Mouse (Mus musculus) ES-Bruce4 (cell line): Measurements from ENCODE around the gene Kalrn. TPM values are rescaled to one million over a fixed set of nuclear protein-coding genes. Genes with fewer than 3 reads are reported as not detected.

Source experiments
- H3K27ac ChIP-seq: 2 replicates; pipeline ENCODE4 v1.5.1; 2012; ENCODE audit warnings: low read length, inconsistent platforms; ENCODE audit not compliant: insufficient read depth
- H3K27me3 ChIP-seq: 2 replicates; pipeline ENCODE4 v1.6.1; 2012; ENCODE audit warnings: mild to moderate bottlenecking, low read length, inconsistent platforms; ENCODE audit not compliant: control insufficient read depth, poor library complexity, insufficient read depth, severe bottlenecking
- H3K36me3 ChIP-seq: 2 replicates; pipeline ENCODE4 v1.6.1; 2012; ENCODE audit warnings: inconsistent platforms, mild to moderate bottlenecking, low read length, moderate library complexity; ENCODE audit not compliant: control insufficient read depth, poor library complexity, insufficient read depth, severe bottlenecking
- H3K4me1 ChIP-seq: one replicate; pipeline ENCODE4 v1.8.1; 2011; ENCODE audit warnings: low read length; ENCODE audit not compliant: control insufficient read depth, insufficient read depth
- H3K4me3 ChIP-seq: 2 replicates; pipeline ENCODE4 v1.5.1; 2011; ENCODE audit warnings: low read depth, mild to moderate bottlenecking, low read length
- H3K9ac ChIP-seq: 2 replicates; pipeline ENCODE4 v1.6.1; 2012; ENCODE audit warnings: low read depth, mild to moderate bottlenecking, inconsistent platforms; ENCODE audit not compliant: poor library complexity, severe bottlenecking
- H3K9me3 ChIP-seq: replicated peaks from 2 replicates; pipeline ENCODE4 v1.6.1; 2012; ENCODE audit warnings: mild to moderate bottlenecking, low read length, inconsistent platforms; ENCODE audit not compliant: control insufficient read depth, poor library complexity, insufficient read depth, severe bottlenecking
- CTCF ChIP-seq: IDR thresholded peaks from one replicate; pipeline ENCODE4 v1.8.1; 2011; ENCODE audit warnings: low read depth, low read length
- EP300 ChIP-seq: IDR thresholded peaks from 2 replicates; pipeline ENCODE4 v1.6.1; 2011; ENCODE audit warnings: low read depth, low read length; ENCODE audit not compliant: insufficient read depth
- POLR2A ChIP-seq: IDR thresholded peaks from one replicate; pipeline ENCODE4 v1.8.1; 2011; ENCODE audit warnings: low read length; ENCODE audit not compliant: insufficient read depth
- polyA plus RNA-seq: library from polyadenylated mRNA; stranded (reverse); fragments of >200 nt; gene quantifications from 2 replicates; pipeline ENCODE4 v1.2.4, GENCODE M21; 2011; ENCODE audit warnings: low read depth; ENCODE audit not compliant: missing spikeins, insufficient read depth, insufficient read length

Kalrn gene
- polyA plus RNA-seq, 1 experiment = 8.2 TPM

DNA sequence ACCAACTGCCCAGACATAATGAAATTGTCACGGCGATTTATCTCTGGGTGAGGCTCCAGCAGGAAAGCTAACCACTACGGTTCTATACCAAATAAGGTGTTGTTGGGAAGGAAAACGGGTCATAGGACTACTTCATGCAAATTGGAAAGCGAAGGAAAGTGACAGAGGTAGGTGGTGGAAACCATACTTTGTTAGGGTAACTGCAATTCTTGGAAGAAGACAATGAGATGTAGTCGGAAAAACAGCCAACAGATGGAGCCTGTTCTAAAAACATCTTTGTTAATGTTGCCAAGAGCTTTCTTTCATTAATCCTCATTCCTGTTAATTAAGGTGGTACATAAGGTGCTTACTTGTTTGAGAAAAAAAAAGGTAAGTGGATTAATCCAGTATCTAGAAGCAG, 533.1 kb downstream of the Kalrn start:
- Histone ChIP-seq H3K36me3 (no peaks in the 10 kb centered on the region), H3K9ac (no peak overlapping the region), H3K4me3 (no peak overlapping the region), H3K27ac (no peak overlapping the region), H3K9me3 (no peaks in the 10 kb centered on the region), H3K4me1 (no peaks in the 10 kb centered on the region), H3K27me3 (no peaks in the 10 kb centered on the region)
- TF ChIP-seq EP300 (no peak), CTCF (no peak), POLR2A (no peak)

DNA sequence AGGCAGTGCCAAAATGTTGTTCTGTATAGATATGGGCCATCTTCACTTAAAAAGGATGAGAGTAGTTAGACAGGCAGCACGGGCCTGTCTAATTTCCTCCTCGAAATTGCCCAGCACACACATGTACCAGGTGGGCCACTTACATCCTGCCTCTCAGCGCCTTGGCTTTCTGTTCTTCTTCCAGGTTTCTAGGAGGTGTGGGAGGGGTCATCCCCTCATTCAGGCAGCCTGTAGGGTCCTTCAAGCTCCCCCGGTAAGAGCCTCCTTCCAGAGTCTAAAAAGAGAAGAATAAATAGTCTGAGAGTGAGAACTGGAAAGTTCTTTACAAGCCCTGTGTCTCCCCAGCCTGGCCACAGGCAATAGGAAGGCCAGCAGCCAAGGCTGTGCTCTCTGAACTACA, 533.6 kb downstream of the Kalrn start:
- TF ChIP-seq POLR2A (no peak), EP300 (no peak), CTCF (no peak)
- Histone ChIP-seq H3K9me3 (no peaks in the 10 kb centered on the region), H3K36me3 (no peaks in the 10 kb centered on the region), H3K4me1 (no peaks in the 10 kb centered on the region), H3K27me3 (no peaks in the 10 kb centered on the region), H3K4me3 (no peak overlapping the region), H3K9ac (no peak overlapping the region), H3K27ac (no peak overlapping the region)

DNA sequence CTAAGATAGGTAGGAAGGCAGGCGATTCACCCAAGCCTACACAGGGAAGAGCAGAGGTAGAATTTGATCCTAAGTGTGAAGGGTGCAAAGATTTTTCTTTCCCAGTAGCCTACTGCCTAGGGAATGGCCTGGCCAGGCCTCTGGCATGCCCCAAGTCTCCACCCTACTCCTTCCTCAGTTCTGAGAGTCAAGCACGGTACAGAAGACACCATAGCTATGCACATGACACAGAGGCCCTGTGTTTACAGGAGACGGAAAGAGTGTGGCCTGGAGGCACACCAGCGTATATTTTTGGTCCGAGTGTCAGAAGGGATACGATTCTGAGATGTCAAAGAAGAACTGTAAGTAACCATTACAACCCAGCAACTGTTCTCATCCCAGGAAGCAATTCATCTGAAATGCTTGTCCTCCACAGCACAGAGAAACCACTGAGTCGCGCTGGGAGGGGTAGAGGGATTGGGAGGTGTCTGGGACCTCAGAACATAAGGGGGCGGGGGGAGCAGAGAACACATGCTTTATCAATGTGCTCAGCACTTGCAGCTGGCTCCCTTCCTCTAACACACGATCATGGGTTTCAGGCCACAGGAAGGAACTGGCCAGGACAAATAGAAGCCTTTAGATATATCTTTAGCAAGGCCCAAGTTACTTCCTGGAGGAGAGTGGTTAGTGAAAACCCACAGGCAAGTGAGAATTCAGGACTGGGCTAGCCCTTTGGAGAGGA, 536.8 kb downstream of the Kalrn start:
- Histone ChIP-seq H3K27me3 (no peaks in the 10 kb centered on the region), H3K36me3 (no peaks in the 10 kb centered on the region), H3K4me3 (no peak overlapping the region), H3K27ac (no peak overlapping the region), H3K9ac (no peak overlapping the region), H3K9me3 (no peaks in the 10 kb centered on the region), H3K4me1 (no peaks in the 10 kb centered on the region)
- no peak for TF ChIP-seq CTCF

DNA sequence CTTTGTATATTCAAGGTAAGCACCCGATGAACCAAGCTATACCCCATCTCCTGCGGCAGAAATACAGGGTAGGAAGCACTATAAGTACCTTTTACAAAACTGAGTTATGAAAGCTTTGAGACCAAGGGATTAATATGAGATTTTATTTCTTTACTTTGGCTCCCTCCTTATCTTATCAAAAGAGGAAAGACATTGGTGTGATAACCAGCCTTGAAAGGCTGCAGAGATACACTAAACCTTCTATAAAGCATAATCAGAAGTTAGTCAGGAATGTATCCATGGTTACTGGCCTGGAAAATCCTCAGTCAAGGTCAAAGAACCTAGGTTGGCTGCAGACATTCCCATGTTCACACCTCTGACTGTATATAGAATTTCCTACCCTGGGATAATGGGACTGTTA, 537.6 kb downstream of the Kalrn start:
- Histone ChIP-seq H3K27ac (no peak overlapping the region), H3K9ac (no peak overlapping the region), H3K4me1 (no peaks in the 10 kb centered on the region), H3K36me3 (no peaks in the 10 kb centered on the region), H3K27me3 (no peaks in the 10 kb centered on the region), H3K4me3 (no peak overlapping the region), H3K9me3 (no peaks in the 10 kb centered on the region)
- TF ChIP-seq CTCF (no peak), POLR2A (no peak), EP300 (no peak)

DNA sequence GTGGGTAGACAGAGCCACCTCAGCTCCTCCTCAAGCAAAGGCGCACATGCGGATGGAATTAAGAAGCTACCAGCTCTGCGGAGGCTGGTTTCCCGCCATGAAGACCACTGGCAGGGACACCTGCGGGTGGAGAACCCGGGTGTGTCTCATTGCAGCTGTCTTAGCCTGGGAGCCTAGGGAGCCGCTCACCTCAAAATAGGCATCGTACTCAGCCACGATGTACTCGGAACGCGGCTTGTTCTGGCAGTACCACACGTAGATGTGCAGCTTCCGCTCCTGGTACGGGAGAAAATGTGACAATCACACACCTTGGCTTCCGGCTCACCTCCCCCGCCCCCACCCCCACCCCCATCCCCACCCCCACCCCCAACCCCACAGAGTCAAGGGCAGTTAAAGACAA, 539.1 kb downstream of the Kalrn start:
- TF ChIP-seq POLR2A (no peak), CTCF (no peak), EP300 (no peak)
- Histone ChIP-seq H3K9me3 (no peaks in the 10 kb centered on the region), H3K9ac (no peak overlapping the region), H3K36me3 (no peaks in the 10 kb centered on the region), H3K4me1 (no peaks in the 10 kb centered on the region), H3K4me3 (no peak overlapping the region), H3K27ac (no peak overlapping the region), H3K27me3 (no peaks in the 10 kb centered on the region)

DNA sequence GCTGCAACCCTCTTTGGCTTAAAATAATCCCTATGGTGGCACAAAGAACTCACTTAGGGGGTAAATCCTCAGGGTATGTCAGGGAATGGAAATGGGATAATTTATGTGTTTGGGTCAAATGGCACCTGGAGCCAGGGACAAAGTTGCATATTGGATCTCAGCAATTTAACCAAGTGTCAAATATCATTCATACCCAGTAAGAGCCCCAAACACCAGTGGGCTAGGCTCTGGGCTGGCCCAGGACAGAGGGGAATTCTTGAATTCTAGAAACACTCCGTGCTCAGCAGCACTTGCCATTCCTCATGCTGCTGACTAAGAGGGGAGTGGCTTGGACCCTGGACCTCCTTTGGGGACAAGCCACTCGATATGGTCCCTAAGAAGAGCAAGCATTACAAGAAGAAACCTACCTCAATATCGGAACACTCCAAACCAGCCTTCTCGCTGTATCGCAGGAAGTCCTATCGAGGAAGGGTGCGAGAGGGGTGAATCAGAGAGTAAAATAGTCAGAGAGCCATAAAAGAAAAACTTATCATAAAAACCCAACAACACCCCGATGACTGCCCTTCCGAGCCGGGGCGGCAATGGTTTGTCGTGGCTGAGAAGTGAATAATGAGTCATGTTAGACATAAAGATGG, 541.2 kb downstream of the Kalrn start:
- no peak for TF ChIP-seq POLR2A
- no peak for TF ChIP-seq CTCF
- TF ChIP-seq EP300 = no peak
- Histone ChIP-seq H3K4me1 (no peaks in the 10 kb centered on the region), H3K9me3 (no peaks in the 10 kb centered on the region), H3K27me3 (no peaks in the 10 kb centered on the region), H3K4me3 (no peak overlapping the region), H3K27ac (no peak overlapping the region), H3K9ac (no peak overlapping the region), H3K36me3 (no peaks in the 10 kb centered on the region)
